8 mouse cellular contexts compared by ENCODE assay signal in the genomic region with DNA sequence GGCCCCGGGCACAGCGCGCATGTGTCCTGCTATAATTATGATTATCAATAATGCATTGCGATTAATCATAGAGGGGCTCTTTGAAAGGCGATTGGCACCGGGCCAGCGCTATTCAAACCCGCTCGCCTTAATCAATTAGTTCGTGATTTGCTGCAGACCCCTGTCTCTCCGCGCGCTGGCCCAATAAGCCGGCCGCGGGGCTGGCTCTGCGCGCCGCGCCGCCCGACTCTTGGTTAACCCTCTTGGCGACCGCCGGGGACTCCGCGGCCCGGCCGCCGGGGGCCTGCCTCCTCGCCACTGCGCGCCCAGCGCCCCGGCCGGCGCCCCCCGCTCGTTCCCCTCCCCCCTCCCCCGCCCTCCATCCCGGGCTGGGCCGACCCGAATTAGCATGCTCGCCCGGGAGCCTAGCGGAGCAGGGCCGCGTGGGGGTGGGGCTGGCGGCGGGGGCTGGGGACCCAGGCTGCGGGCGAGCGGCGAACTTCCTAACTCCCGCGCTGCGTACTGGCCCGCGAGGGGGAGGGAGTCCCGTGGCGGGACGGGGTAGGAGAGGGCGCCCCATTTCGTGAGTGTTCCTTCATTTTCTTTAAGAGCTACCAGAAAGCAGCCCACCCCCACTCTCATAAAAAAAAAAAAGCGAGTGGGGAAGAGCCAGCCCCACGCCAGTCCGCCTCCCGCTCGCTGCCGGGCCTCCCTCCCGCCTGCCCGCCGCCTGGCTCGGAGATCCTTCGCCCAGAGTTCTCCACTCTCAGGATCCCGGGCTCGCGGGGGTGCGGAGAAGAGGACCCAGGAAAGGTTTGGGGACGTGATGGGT. TPM values are rescaled to one million over a fixed set of nuclear protein-coding genes. Genes with fewer than 3 reads are reported as not detected.
A peak's percentile ranks its signal among the peaks of the same experiment; 100 is the strongest.
DNase-seq lines count a peak whose midpoint lies in the region; ATAC-seq and TF ChIP-seq lines count a peak whose summit lies in the region.

No protein-coding gene starts in this region.

- H3K4me2 ChIP-seq in intestine, embryonic 16.5 days (ENCODE audit: low read depth, low read length), result peak overlapping the region; percentile 94
- H3K4me2 ChIP-seq in neural tube, embryonic 11.5 days (ENCODE audit: low read depth), result peak overlapping the region; percentile 47

- peak; percentile 60 for ATAC-seq in frontal cortex, adult (ENCODE audit: low TSS enrichment)
- ATAC-seq in intestine, embryonic 16.5 days, result peak; percentile 57
- ATAC-seq in neural tube, embryonic 11.5 days (ENCODE audit: insufficient read depth, low FRiP score, low TSS enrichment), result peak; percentile 73

- TF ChIP-seq EP300 in ES-Bruce4 (IDR thresholded peaks at IDR 0.05; ENCODE audit: insufficient read depth, low read depth, low read length), result 0 out of 2 replicates have a peak, but pooled peaks have one; percentile 7

- no peaks in the 10 kb centered on the region for H3K27me3 ChIP-seq in ES-Bruce4 (ENCODE audit: control insufficient read depth, insufficient read depth, low read length, poor library complexity, severe bottlenecking)
- H3K27me3 ChIP-seq in cerebellum, adult 2 months (ENCODE audit: control insufficient read depth, insufficient read depth, low read length), result peaks cover 10% of the 10 kb centered on the region; the same call in 1 of the 2 replicates
- H3K27me3 ChIP-seq in intestine, embryonic 16.5 days (replicated peaks; ENCODE audit: control insufficient read depth, insufficient read depth, low read length), result peaks cover 82% of the 10 kb centered on the region
- peaks cover 4% of the 10 kb centered on the region; the same call in 1 of the 2 replicates for H3K27me3 ChIP-seq in neural tube, embryonic 11.5 days (ENCODE audit: control insufficient read depth, insufficient read depth, low read length)

- peaks cover 3% of the 10 kb centered on the region for H3K4me1 ChIP-seq in ES-Bruce4 (ENCODE audit: control insufficient read depth, insufficient read depth, low read length)
- H3K4me1 ChIP-seq in cerebellum, adult 2 months (ENCODE audit: control insufficient read depth, insufficient read depth, low read length), result no peaks in the 10 kb centered on the region
- H3K4me1 ChIP-seq in intestine, embryonic 16.5 days (ENCODE audit: control insufficient read depth, insufficient read depth, low read length), result peaks cover 36% of the 10 kb centered on the region
- peaks cover 5% of the 10 kb centered on the region; the same call in 1 of the 2 replicates for H3K4me1 ChIP-seq in neural tube, embryonic 11.5 days (ENCODE audit: control insufficient read depth, insufficient read depth, low read length)

- WGBS in cerebellum, adult 2 months, result 1% methylated on average over 66 of the region's 80 CpGs
- under 1% methylated on average over 79 of the region's 80 CpGs for WGBS in intestine, embryonic 16.5 days
- under 1% methylated on average over 65 of the region's 80 CpGs for WGBS in neural tube, embryonic 11.5 days

- peaks cover 24% of the 10 kb centered on the region for H3K36me3 ChIP-seq in ES-Bruce4 (ENCODE audit: control insufficient read depth, insufficient read depth, low read length, poor library complexity, severe bottlenecking)
- H3K36me3 ChIP-seq in intestine, embryonic 16.5 days (ENCODE audit: control insufficient read depth, insufficient read depth, low read length), result no peaks in the 10 kb centered on the region
- no peaks in the 10 kb centered on the region for H3K36me3 ChIP-seq in neural tube, embryonic 11.5 days (ENCODE audit: control insufficient read depth, insufficient read depth, low read length)

- intact Hi-C loops in left cerebral cortex, postnatal 14 days (cut with DNase I), result loop anchor here (2.0 to 10.0 kb wide), 3 partner anchors 265 to 742 kb away; no protein-coding TSS in a partner anchor

- no peak for TF ChIP-seq POLR2A in ES-Bruce4 (IDR thresholded peaks at IDR 0.05; ENCODE audit: insufficient read depth, low read length)
- no peak for TF ChIP-seq POLR2A in cerebellum, adult 2 months (IDR thresholded peaks at IDR 0.05; ENCODE audit: borderline replicate concordance, insufficient read depth, low read length)

- no peaks in the 10 kb centered on the region for H3K9me3 ChIP-seq in ES-Bruce4 (replicated peaks; ENCODE audit: control insufficient read depth, insufficient read depth, low read length, poor library complexity, severe bottlenecking)
- no peaks in the 10 kb centered on the region for H3K9me3 ChIP-seq in intestine, embryonic 16.5 days (ENCODE audit: control insufficient read depth, low read length)
- no peaks in the 10 kb centered on the region for H3K9me3 ChIP-seq in neural tube, embryonic 11.5 days (ENCODE audit: control insufficient read depth, low read length)

- H3K9ac ChIP-seq in ES-Bruce4 (ENCODE audit: low read depth, poor library complexity, severe bottlenecking), result peak overlapping the region; percentile 100
- peak overlapping the region; percentile 70 for H3K9ac ChIP-seq in intestine, embryonic 16.5 days (ENCODE audit: low read depth, low read length)
- peak overlapping the region; percentile 99 for H3K9ac ChIP-seq in neural tube, embryonic 11.5 days (ENCODE audit: low read length)

- no peak for TF ChIP-seq CTCF in ES-Bruce4 (IDR thresholded peaks at IDR 0.05; ENCODE audit: low read depth, low read length)
- TF ChIP-seq CTCF in cerebellum, adult 2 months (IDR thresholded peaks at IDR 0.05; ENCODE audit: borderline replicate concordance, insufficient read depth, low read depth, low read length), result no peak

- peak; percentile 38 to 40 for DNase-seq in cerebellum, adult 2 months
- DNase-seq in left cerebral cortex, postnatal 14 days (ENCODE audit: low spot score in 2 of 2), result peak; percentile 84 to 85
- DNase-seq in neural tube, embryonic 11.5 days (ENCODE audit: low spot score), result peak; percentile 93
- DNase-seq in urinary bladder, postnatal 14 days (ENCODE audit: low spot score), result no peak
- no peak for DNase-seq in spleen, adult 18-20 months

- peak overlapping the region; percentile 92 for H3K27ac ChIP-seq in ES-Bruce4 (ENCODE audit: insufficient read depth, low read length)
- H3K27ac ChIP-seq in cerebellum, adult 2 months (ENCODE audit: insufficient read depth, low read length), result no peak overlapping the region
- peak overlapping the region; percentile 57 for H3K27ac ChIP-seq in intestine, embryonic 16.5 days (ENCODE audit: low read length)
- H3K27ac ChIP-seq in neural tube, embryonic 11.5 days (ENCODE audit: low read depth, low read length), result peak overlapping the region; percentile 99

- H3K4me3 ChIP-seq in ES-Bruce4 (ENCODE audit: low read depth, low read length), result peak overlapping the region; percentile 94
- peak overlapping the region; percentile 10 for H3K4me3 ChIP-seq in cerebellum, adult 2 months (replicated peaks; ENCODE audit: insufficient read depth, low read depth, low read length)
- peak overlapping the region; percentile 59 for H3K4me3 ChIP-seq in intestine, embryonic 16.5 days (ENCODE audit: low read length)
- peak overlapping the region; percentile 86 for H3K4me3 ChIP-seq in neural tube, embryonic 11.5 days (ENCODE audit: low read depth, low read length)

RNA-seq across cellular contexts. Expression of a gene that starts 1.2 kb away (rescaled TPM):
- 58.9 and 60.4 TPM in 2 replicates for polyA plus RNA-seq in ES-Bruce4 (2011; ENCODE audit: insufficient read depth, insufficient read length, low read depth, missing spikeins)
- polyA plus RNA-seq in cerebellum, adult 2 months (2012; rRNA removed), result 6.5 and 8.2 TPM in 2 replicates
- 1.8 and 1.9 TPM in 2 replicates for polyA plus RNA-seq in intestine, embryonic 16.5 days (2015; fragmentation: Nextera tagmentation; extraction: Ambion mirVana)
- 10 to 100 TPM; 12.1 to 13.7 TPM for total RNA-seq in left cerebral cortex, postnatal 14 days (2021)
- 32.3 and 35.2 TPM in 2 replicates for polyA plus RNA-seq in neural tube, embryonic 11.5 days (2014; fragmentation: Nextera tagmentation; extraction: Ambion mirVana)

Comparison
In these comparisons a context has a peak if more than half of its experiments do, and no peak if none do; other contexts are left out.
1. H3K4me3 ChIP-seq: peak in every context shown above with its lines; median percentile 94 in ES-Bruce4; 86 in neural tube, embryonic 11.5 days; 59 in intestine, embryonic 16.5 days; 10 in cerebellum, adult 2 months.
2. DNase-seq: peak in cerebellum, adult 2 months (2 of 2), left cerebral cortex, postnatal 14 days (2 of 2) and neural tube, embryonic 11.5 days (single experiment); none in urinary bladder, postnatal 14 days (single experiment) and spleen, adult 18-20 months (0 of 2).
3. Peak in every context shown above with its lines, with median percentiles within 50 percentile points of each other: H3K9ac ChIP-seq and ATAC-seq.